Mouse (Mus musculus): Measurements from ENCODE around the gene Cdk15.

Gene Cdk15

DNA sequence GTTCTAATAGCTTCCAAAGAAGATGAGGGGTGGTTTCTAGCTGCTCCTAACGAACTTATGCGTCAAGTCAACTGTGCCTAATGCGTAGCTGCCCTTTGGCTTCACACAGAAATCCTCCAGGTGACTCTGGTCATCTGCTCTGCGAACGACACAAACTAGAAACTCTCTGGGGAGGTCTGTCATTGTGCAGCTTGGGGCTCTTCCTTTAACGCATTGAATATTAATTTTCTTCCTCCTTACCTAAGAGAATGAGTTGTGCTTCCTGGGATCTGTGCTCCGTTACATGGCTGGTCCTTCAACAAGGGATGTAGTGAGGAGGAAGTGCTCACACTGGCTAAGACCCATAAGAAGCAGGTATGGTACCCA is 112.6 kb downstream of the Cdk15 start:
- TF ChIP-seq GATA4 (IDR thresholded peaks at IDR 0.05; ENCODE audit: insufficient replicate concordance, low read length), result no peak

DNA sequence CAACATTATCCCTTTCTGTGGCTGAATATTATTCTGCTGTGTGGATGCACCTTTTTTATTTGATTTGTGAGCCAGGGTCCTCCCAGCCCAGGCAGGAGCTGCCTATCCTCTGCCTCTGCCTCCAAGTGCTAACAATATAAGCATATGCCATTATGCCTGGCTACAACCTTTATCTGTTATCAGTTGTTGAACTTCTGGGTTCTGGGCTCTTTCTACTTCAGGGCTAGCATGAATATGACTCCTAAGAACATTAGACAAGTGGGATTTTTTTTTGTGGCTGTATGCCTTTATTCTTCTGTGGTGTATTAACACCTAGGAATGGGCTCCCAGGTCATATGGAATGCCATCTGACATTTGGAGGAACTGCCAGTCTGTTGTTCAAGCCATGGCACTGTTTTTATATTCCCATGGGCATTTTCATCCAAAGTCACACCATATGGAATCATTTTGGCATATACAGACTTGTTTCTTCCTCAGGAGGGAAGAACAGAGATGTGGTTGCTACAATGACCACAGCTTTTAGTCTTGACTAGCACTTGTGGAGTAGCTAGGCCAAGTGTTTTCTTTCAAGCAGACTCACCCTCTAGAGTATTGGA is 113.7 kb downstream of the Cdk15 start:
- TF ChIP-seq GATA4 (IDR thresholded peaks at IDR 0.05; ENCODE audit: insufficient replicate concordance, low read length), result no peak

DNA sequence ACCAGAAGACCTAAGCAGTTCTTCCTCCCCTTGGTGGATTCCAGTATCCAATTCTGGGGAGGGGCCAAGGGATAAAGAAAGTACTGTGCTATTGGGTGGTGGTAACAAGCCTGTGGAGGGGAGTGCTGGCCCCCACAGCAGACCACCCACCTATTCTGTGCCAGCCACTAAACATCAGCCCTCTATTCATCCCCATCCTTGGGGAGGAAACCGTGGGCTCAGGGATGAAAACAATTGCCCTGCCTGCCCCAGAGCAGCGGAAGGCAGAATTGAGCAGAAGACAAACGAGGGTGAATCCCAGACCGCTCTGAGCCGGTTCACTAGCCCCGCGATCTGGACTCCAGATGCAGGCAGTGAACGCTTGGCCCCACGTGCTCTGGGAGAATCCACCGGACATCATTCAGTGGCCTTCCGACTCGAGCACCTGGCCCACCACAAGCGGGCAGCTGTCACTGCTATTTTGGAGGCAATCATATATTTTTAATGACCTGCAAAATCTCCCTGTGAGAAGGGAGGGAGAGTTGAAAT is 119.4 kb downstream of the Cdk15 start:
- TF ChIP-seq GATA4 (IDR thresholded peaks at IDR 0.05; ENCODE audit: insufficient replicate concordance, low read length), result no peak

DNA sequence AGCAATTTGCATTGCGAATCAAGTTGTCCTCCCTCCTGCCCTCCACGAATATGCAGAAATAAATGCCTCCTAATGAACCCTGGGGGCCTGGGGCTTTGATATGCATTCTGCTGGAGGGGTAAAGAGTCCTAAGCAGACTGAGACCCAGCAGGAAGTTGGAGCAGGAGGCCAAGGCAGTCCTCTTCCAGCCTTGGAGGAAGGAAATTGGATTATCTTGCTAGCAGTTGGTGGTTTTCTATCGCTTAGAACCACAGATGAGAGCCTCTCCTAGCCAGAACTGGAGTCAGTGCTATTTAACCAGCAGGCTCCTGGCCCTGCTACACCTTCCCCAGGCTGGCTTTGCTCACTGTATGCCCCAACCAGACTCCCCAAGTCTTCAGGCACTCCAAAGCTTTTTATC is 119.9 kb downstream of the Cdk15 start:
- TF ChIP-seq GATA4 (IDR thresholded peaks at IDR 0.05; ENCODE audit: insufficient replicate concordance, low read length), result no peak

DNA sequence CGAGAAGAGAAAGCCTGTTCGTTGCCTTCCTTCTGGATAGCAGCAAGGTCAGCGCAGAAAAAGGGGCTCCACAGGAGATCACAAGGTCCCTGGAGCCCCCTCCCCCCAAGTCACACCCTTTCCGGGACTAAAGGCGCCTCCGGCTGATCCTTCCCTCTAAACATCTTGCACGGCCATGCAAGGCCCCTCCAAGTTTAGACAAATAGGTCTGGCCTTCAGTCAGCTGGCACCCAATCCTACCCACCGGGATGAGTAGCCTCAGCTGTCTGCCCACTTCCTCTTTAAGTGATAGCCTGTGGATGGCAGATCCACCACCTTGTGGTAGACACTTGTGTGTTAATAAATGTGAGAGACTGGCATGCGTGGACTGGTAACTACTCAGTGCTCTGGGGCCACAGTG is 120.6 kb downstream of the Cdk15 start:
- no peak for TF ChIP-seq GATA4 (IDR thresholded peaks at IDR 0.05; ENCODE audit: insufficient replicate concordance, low read length)

DNA sequence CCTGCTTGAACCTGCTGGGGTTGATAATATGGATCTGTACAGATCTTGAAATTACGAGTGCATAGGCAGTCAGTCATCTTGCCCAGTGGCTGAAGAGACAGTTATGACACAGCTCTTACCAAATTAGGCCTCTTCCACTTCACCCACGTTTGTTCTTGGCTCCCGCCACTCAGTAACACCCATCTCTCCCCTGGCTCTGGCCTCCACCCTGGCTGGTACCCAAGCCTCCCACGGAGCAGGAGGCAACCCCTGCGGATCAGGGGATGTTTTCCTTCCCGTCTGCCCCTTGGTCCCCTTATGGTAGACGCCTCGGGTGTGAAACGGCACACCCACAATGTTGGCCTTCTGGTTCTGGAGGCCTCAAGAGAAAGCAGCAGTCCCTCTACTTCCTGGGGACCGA is 124.2 kb downstream of the Cdk15 start:
- TF ChIP-seq GATA4 (IDR thresholded peaks at IDR 0.05; ENCODE audit: insufficient replicate concordance, low read length), result no peak

DNA sequence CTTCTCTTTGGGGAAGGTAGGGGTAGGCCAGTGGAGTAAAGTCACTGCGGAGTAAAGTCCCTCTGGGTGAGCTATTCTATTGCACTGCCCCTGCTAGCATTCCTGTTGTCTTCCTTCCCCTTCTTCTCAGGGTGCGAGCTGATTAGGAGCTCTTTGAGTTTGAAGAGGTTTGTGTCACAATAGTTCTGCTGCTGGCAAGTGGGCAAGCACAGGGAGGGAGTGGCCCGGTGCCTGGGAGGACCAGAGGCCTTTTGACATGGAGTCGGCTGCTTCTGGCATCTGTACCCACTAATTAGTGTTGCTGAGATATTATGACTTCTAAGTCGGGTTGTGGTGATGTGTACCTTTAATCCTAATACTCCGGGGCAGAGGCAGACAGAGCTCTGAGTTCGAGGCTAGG is 124.8 kb downstream of the Cdk15 start:
- TF ChIP-seq GATA4 (IDR thresholded peaks at IDR 0.05; ENCODE audit: insufficient replicate concordance, low read length), result no peak

DNA sequence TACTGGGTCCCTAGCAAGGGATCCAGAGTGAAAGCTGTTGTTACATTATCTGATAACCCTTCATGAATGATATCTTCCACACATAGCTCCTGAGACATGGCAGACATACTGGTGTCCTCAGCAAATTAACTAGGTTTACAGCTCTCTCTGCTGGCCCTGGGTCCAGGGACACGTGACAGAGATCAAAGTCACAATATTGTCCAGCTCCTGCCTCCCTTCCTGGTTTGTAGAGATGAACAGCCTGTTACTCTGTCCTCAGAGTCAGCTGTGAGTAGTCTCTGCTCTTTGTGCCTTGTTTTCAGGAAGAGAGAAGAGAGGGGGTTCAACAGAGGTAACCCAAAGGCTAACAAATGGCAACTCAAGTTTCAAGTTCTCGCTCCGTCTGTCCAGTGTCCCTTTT is 125.8 kb downstream of the Cdk15 start:
- TF ChIP-seq GATA4 (IDR thresholded peaks at IDR 0.05; ENCODE audit: insufficient replicate concordance, low read length), result no peak

DNA sequence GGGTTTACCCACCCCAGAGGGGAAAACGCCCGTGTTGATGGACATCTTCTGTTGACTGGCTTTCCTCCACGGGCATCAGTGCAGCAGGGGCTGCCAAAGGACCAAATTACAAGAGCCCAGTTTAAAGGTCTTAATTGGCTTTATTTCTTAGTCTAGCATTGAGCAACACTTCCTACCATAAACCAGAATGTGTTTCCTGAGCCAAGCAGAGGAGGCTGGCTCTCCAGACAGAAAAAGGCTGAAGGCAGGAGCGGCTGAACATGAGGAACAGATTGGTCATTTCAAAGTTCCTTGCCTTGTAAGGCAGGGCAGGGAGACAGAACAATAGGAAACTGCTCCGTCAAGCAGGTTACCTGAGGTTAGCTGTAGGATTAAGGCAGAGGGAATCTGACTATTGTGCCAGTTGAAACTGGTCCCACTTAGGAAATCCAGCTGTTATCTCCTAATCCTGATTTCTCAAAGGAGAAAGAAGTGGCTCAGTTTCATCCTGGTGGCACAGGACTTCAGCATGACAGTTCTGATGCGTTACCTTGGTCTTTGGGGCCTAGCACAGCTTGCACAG is 126.4 kb downstream of the Cdk15 start:
- peak; percentile 41; the same call in 1 of the 2 replicates for TF ChIP-seq GATA4 (IDR thresholded peaks at IDR 0.05; ENCODE audit: insufficient replicate concordance, low read length)

DNA sequence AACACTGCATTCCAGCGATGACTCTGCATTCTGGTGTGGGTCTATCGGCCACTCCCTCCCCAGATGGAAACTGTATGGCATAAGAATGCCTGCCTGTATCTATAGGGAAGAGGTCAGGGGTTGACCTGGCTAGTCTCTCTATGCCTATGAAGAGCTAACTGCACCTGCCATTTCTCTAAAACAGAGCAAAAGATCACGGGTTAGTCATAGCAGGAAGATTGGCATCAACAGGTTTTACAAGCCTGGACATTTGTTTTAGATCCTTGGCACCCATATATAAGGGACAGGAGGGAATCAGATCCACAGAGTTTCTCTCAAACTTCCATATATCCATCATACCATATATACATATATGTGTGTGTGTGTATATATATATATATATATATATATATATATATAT is 127.7 kb downstream of the Cdk15 start:
- TF ChIP-seq GATA4 (IDR thresholded peaks at IDR 0.05; ENCODE audit: insufficient replicate concordance, low read length), result no peak

DNA sequence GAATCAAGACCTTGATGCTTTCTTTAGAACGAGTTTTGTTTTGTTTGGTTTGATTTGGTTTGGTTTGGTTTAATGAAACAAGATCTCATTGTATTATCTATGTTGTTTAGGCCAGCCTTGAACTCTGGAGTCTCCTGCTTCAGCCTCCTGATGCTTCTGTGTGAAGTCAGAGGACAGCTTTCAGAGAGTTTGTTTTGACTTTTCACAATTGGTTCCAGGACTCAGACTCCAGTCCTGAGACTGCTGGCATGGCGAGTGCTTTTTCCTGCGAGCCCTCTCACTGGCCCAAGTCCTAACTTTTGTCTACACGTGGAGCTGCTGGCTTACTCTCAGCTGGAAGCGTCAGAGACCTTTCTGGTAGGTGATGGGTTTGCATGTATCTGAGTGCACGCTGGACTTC is 128.9 kb downstream of the Cdk15 start:
- no peak for TF ChIP-seq GATA4 (IDR thresholded peaks at IDR 0.05; ENCODE audit: insufficient replicate concordance, low read length)

DNA sequence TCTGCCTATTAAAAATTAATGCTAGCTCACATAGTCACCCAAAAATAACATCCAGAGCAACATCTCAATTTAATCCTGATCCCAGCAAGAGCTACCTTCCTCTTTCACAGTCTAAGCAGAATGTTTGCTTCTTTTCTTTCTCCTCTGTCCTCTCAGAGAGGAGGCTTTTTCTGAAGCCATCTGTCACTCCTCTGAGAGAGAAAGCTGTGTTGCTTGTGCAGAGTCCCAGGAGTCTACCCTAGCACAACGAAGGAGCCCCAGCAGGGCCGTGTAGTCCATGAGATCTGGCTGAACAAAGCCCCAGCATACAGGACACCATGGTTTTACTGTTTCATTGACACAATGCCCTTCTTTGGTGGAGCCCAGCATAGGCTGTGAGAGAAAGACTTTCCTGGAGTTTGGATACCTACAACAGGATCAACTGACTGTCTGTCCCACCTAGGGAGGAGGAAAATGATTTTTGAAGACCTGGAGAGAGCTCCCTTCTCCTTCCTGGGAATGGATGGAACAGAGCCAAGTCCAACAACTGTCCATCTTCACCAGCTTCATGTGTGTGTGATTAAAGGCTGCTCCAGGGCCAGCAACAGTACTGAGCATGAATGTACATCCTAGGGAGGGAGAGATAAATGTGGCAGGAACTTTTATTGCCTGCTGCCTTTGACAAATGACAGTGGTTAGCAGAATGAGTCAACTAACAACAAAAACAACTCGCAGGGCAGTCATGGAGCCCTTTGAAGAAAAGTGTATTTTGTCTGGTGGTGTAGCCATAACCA is 131.0 kb downstream of the Cdk15 start:
- no peak for TF ChIP-seq GATA4 (IDR thresholded peaks at IDR 0.05; ENCODE audit: insufficient replicate concordance, low read length)

DNA sequence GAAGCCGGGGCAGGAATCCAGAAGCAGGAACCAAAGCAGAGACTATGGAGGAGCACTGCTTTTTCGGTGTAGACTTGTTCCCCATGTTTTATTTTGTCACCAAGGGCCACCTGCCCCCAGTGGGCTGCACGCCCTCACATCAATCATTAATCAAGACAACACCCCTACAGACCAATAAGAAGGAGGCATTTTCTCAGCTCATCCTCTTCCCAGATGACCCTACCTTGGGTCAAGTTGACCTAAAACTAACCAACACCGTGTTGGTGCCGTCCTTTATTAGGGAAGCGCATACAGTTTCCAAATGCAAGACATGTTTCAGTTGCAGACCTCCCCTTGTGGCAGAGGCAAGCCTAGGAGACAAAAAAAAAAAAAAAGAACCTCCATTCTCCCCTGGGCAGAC is 132.5 kb downstream of the Cdk15 start:
- TF ChIP-seq GATA4 (IDR thresholded peaks at IDR 0.05; ENCODE audit: insufficient replicate concordance, low read length), result no peak

DNA sequence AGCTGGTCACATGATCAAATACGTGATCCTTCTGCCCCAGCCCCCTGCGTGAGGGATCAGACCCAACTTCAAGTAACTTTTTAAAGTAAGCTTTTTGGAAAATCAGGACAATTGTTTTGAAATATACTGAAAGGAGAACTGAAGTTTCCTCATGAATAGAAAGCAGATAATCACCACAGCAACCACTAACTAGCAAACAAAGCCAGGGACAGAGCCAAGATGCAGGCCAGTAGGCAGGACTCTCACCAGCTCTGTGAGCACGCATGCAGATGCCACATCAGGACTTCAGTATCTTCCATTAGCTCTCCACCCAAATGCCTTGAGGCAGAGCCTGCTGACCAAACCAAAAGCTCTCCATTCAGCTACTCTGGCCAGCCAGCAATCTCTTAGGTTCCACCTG is 135.0 kb downstream of the Cdk15 start:
- peak; percentile 98 for TF ChIP-seq GATA4 (IDR thresholded peaks at IDR 0.05; ENCODE audit: insufficient replicate concordance, low read length)

DNA sequence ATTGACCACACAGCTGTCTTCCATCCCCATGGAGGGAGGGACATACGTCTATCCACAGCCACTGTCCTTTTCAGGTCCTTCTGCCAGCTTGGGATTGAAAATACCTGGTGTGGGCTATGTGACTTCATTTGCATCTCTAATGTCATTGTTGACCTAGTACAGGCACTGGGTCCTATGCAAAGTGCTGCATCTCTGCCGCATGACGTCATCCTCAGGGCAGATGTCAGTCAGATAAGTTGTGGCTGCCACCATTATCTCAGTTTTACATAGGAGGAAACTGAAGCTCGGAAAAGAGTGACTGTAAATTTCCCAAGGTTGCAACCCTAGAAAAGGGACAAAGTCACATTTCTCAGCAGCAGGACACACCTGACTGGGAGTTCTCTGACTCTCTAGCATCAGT is 137.4 kb downstream of the Cdk15 start:
- no peak for TF ChIP-seq GATA4 (IDR thresholded peaks at IDR 0.05; ENCODE audit: insufficient replicate concordance, low read length)

DNA sequence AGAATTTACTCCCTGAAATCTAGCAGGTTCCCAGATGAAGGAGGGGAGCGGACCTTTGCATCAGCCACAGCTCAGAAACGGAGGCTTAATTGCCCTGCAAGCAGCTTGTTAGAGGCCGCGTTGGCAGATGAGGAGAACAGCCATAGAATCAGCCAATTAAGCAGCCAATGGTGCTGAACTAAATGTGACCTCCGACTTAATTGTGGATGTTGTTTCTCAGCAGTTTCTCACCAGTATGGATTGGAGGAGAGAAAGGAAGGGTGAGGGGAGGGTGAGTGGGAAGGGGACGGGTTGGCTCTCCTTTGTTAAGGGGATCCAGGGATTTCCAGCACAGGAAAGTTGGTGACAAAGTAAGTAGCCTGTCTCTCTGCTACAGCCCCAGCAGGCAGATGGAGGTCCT is 137.9 kb downstream of the Cdk15 start:
- no peak for TF ChIP-seq GATA4 (IDR thresholded peaks at IDR 0.05; ENCODE audit: insufficient replicate concordance, low read length)
